Mouse (Mus musculus): Measurements from ENCODE around the gene Mrm2.

DNA sequence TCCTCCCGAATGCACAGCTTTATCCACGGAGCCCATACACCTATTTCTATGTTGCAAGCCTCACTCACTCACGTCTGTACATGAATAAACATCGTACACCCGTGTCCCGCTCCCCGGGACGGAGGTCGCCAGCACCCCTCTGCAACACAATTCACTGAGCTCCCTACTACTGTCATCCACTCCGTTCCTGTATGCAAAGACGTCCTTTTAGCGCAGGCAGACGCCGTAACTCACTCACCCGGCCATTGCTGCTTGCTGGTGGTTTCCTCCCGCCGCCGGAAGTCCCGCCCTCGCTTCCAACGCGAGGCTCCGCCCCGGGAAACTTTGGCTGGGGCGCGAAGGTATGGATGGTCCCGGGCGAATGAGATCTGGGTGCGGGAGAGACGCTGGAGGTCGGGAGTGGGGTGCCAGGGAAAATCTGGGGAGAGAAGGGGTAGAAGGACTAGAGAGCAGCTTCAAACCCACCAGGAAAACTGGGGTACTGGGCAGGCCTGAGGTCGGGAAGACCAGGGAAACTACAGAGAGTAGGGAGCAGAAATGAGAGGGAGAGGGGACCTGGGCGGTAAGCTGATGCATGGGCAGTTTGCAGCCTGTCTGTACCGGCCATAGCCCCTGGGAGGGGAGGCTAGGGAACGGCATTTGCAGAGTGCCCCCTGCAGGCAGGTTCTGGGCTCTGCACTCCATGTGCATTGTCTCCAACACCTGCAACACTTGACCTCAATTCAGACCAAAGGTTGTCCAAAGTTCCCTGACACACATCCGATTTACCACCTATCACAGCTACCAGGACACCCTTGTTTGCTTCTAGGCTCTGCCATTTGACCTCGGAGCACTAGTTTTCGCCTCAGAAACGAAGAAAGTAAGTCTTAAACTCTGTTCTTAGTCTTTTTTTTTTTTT lies at the start of gene Mrm2:
- TF ChIP-seq CTCF (IDR thresholded peaks at IDR 0.05; ENCODE audit: low read depth) (peak; percentile 93), EP300 (IDR thresholded peaks at IDR 0.05; ENCODE audit: low read depth) (peak; percentile 19; the same call in 1 of the 2 replicates)

Measured in liver, postnatal 0 days (tissue).